Mouse (Mus musculus) midbrain, postnatal 0 days (tissue): Measurements from ENCODE around the gene Gm5538. TPM values are rescaled to one million over a fixed set of nuclear protein-coding genes. Genes with fewer than 3 reads are reported as not detected.
A peak's percentile ranks its signal among the peaks of the same experiment; 100 is the strongest.

ENCODE experiments used
- ATAC-seq: fragments of 200-750 bp; cut with Nextera tagmentation; 2 replicates; pipeline ENCODE4 v1.8.0; 2017; ENCODE audit warnings: moderate number of reproducible peaks, mild to moderate bottlenecking, moderate TSS enrichment, moderate library complexity; ENCODE audit not compliant: low FRiP score
- DNase-seq: peaks from one replicate; pipeline ENCODE4 v3.0.0-alpha.2; 2015; ENCODE audit warnings: low spot score
- H3K27ac ChIP-seq: fragments of 300-500 bp; sonication (generic); 2 replicates; pipeline ENCODE4 v1.5.1; 2014; ENCODE audit warnings: low read depth, mild to moderate bottlenecking, low read length, mixed read lengths
- H3K27me3 ChIP-seq: fragments of 300-500 bp; sonication (generic); 2 replicates; pipeline ENCODE4 v1.6.1; 2014; ENCODE audit warnings: low read length, control low read depth, mixed read lengths; ENCODE audit not compliant: insufficient read depth
- H3K36me3 ChIP-seq: fragments of 300-500 bp; sonication (generic); 2 replicates; pipeline ENCODE4 v1.6.1; 2014; ENCODE audit warnings: low read length, control low read depth, mixed read lengths; ENCODE audit not compliant: insufficient read depth
- H3K4me1 ChIP-seq: fragments of 300-500 bp; sonication (generic); 2 replicates; pipeline ENCODE4 v1.6.1; 2014; ENCODE audit warnings: mild to moderate bottlenecking, control low read depth, antibody characterized with exemption, low read length, mixed read lengths; ENCODE audit not compliant: insufficient read depth
- H3K4me2 ChIP-seq: fragments of 300-500 bp; sonication (generic); 2 replicates; pipeline ENCODE4 v1.6.1; 2014; ENCODE audit warnings: low read depth, mild to moderate bottlenecking, low read length, mixed read lengths; ENCODE audit not compliant: poor library complexity, severe bottlenecking
- H3K4me3 ChIP-seq: fragments of 300-500 bp; sonication (generic); 2 replicates; pipeline ENCODE4 v1.5.1; 2014; ENCODE audit warnings: low read depth, mild to moderate bottlenecking, low read length, moderate library complexity
- H3K9ac ChIP-seq: fragments of 300-500 bp; sonication (generic); replicated peaks from 2 replicates; pipeline ENCODE4 v1.6.1; 2014; ENCODE audit warnings: mild to moderate bottlenecking, low read length, moderate library complexity, mixed read lengths; ENCODE audit not compliant: poor library complexity, severe bottlenecking
- H3K9me3 ChIP-seq: fragments of 300-500 bp; sonication (generic); 2 replicates; pipeline ENCODE4 v1.6.1; 2016; ENCODE audit warnings: low read length, control low read depth
- CTCF ChIP-seq: IDR thresholded peaks from 2 replicates; pipeline ENCODE4 v1.5.1; 2016; ENCODE audit warnings: antibody characterized with exemption, mild to moderate bottlenecking
- WGBS: fragments of 180-500 bp; shearing (Covaris S2); extraction: QIAGEN DNeasy Blood & Tissue Kit; methylation state at CpG from one replicate; pipeline ENCODE4 v1.1.7; 2014; 5-methylcytosine and 5-hydroxymethylcytosine counted together
- polyA plus RNA-seq: library from polyadenylated mRNA; unstranded; fragments of >200 nt; fragmentation: Nextera tagmentation; extraction: Ambion mirVana; gene quantifications from 2 replicates; pipeline ENCODE4 v1.2.1, GENCODE M21; 2015
- total RNA-seq: library from RNA; depleted of rRNA; stranded (reverse); fragments of >200 nt; gene quantifications from 2 replicates; pipeline ENCODE4 v1.2.3, GENCODE M21; 2014; rRNA removed

The Gm5538 gene
- total RNA-seq (not detected in 2 replicates), polyA plus RNA-seq (not detected in 2 replicates)

- H3K36me3 ChIP-seq, result no peaks in the 10 kb centered on the region
- no peak for ATAC-seq
- H3K27ac ChIP-seq, result no peak within 1 kb of the TSS
- no peaks in the 10 kb centered on the region for H3K27me3 ChIP-seq
- DNase-seq, result no peak
- no peak within 1 kb of the TSS for H3K4me3 ChIP-seq
- H3K9me3 ChIP-seq, result no peaks in the 10 kb centered on the region
- TF ChIP-seq CTCF, result no peak
- H3K9ac ChIP-seq, result no peak within 1 kb of the TSS
- H3K4me2 ChIP-seq, result no peak within 1 kb of the TSS
- no peaks in the 10 kb centered on the region for H3K4me1 ChIP-seq
- WGBS, result 92% methylated on average over 2 of the region's 2 CpGs
These were observed at the start of gene Gm5538 for GRCm38 (mm10) chr3:59729490-59729889. TSS of gene Gm5538 (plus strand) at chr3:59729790.

GRCm38 (mm10) chr3:59697391-59697790 lies 32.2 kb upstream of the Gm5538 start:
- no peak overlapping the region for H3K9ac ChIP-seq
- 80% methylated on average over 3 of the region's 3 CpGs for WGBS
- ATAC-seq (no peak), DNase-seq (no peak)
- TF ChIP-seq CTCF, result no peak
- no peak overlapping the region for H3K27ac ChIP-seq
- H3K27me3 ChIP-seq, result no peaks in the 10 kb centered on the region
- no peaks in the 10 kb centered on the region for H3K36me3 ChIP-seq
- H3K4me1 ChIP-seq, result no peaks in the 10 kb centered on the region
- no peaks in the 10 kb centered on the region for H3K9me3 ChIP-seq
- H3K4me2 ChIP-seq, result no peak overlapping the region
- H3K4me3 ChIP-seq, result no peak overlapping the region

- no peak overlapping the region for H3K27ac ChIP-seq
- H3K9me3 ChIP-seq, result no peaks in the 10 kb centered on the region
- TF ChIP-seq CTCF, result no peak
- H3K9ac ChIP-seq, result no peak overlapping the region
- H3K4me3 ChIP-seq, result no peak overlapping the region
- no peak overlapping the region for H3K4me2 ChIP-seq
- 98% methylated on average over 1 of the region's 1 CpGs for WGBS
- H3K4me1 ChIP-seq, result no peaks in the 10 kb centered on the region
- ATAC-seq, result no peak
- H3K27me3 ChIP-seq, result no peaks in the 10 kb centered on the region
- no peaks in the 10 kb centered on the region for H3K36me3 ChIP-seq
- DNase-seq, result no peak
These were observed 26.9 kb upstream of the Gm5538 start for GRCm38 (mm10) chr3:59702614-59703110.

GRCm38 (mm10) chr3:59739866-59740265 lies 10.3 kb downstream of the Gm5538 start:
- ATAC-seq (no peak), DNase-seq (no peak)
- H3K4me1 ChIP-seq, result no peaks in the 10 kb centered on the region
- H3K9me3 ChIP-seq, result no peaks in the 10 kb centered on the region
- H3K27me3 ChIP-seq, result no peaks in the 10 kb centered on the region
- no peak overlapping the region for H3K27ac ChIP-seq
- H3K36me3 ChIP-seq, result no peaks in the 10 kb centered on the region
- H3K4me2 ChIP-seq, result no peak overlapping the region
- no peak overlapping the region for H3K4me3 ChIP-seq
- 100% methylated on average over 1 of the region's 1 CpGs for WGBS
- no peak overlapping the region for H3K9ac ChIP-seq
- no peak for TF ChIP-seq CTCF

GRCm38 (mm10) chr3:59744181-59744580 lies 14.6 kb downstream of the Gm5538 start:
- Histone ChIP-seq H3K4me3 (no peak overlapping the region), H3K27ac (no peak overlapping the region), H3K9ac (no peak overlapping the region), H3K4me2 (no peak overlapping the region), H3K9me3 (no peaks in the 10 kb centered on the region), H3K4me1 (no peaks in the 10 kb centered on the region), H3K27me3 (no peaks in the 10 kb centered on the region), H3K36me3 (no peaks in the 10 kb centered on the region)
- TF ChIP-seq CTCF, result peak; percentile 16; the same call in 1 of the 2 replicates
- 17% methylated on average over 2 of the region's 2 CpGs for WGBS
- ATAC-seq (no peak), DNase-seq (peak; percentile 15)

Other genes with a start within 250 kb of the Gm5538 start
- gene Gm8298, start 131.3 kb downstream of the Gm5538 start, total RNA-seq, result not detected in 2 replicates
- gene Gm8298, start 131.3 kb downstream of the Gm5538 start, polyA plus RNA-seq, result not detected in 2 replicates
- 0.11 TPM in 1 of 2 replicates, not detected in the other for gene C130079G13Rik, start 195.4 kb downstream of the Gm5538 start, total RNA-seq
- gene C130079G13Rik, start 195.4 kb downstream of the Gm5538 start, polyA plus RNA-seq, result not detected in 2 replicates